Mouse (Mus musculus): ENCODE measurements at regions not wholly inside any gene's neighbourhood (a gene's known extent, or its start where the extent isn't known, plus 50 kb on each side); places are given as distances from the start of the nearest gene placed in this dataset.

- in situ Hi-C loops (cut with MboI, MseI): no loop called here
These were observed 252.2 kb upstream of the Zeb2 start for GRCm38 (mm10) chr2:45369432-45369831.

DNA sequence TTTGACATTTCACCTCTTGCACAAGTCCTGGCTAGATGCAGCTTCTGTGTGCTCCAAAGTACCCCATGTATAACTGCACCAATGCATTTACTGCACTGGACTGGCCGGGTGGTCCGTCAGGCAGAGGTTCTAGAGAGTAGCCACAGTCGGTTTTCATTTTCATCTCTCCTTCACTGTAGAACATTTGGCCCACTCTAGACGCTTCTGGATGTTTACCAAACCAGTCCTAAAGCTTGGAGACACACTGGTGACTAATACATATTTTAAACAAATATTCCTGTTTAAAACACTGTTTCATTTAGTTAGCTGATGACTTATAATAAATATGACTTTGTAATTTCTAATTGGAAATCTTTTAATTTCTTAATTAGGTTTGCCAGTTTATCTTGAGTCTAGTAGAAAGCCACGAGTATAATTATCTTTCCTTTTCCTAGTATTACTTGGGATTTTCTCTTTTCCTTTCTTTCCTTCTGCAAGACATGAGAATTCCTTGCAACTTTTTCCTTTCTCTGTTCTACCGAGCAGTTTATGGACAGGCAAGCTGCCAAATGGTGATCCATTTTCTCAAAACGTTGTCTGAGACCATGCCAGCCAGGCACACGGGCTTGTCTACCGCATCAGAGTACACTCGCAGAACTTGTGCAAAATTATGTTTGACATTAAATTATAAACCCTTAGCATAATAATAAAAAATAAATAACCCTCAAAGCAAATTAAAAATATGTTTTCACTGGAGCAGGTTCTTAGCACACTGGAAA is 250.4 kb upstream of the Zeb2 start:
- in situ Hi-C loops (cut with MboI, MseI): no loop called here

GRCm38 (mm10) chr2:45357266-45357665 is 240.1 kb upstream of the Zeb2 start:
- in situ Hi-C loops (cut with MboI, MseI): no loop called here

- in situ Hi-C loops (cut with MboI, MseI): no loop called here
These were observed 239.5 kb upstream of the Zeb2 start for GRCm38 (mm10) chr2:45356558-45357170.

GRCm38 (mm10) chr2:45356021-45356420 is 238.8 kb upstream of the Zeb2 start:
- in situ Hi-C loops (cut with MboI, MseI): no loop called here

GRCm38 (mm10) chr2:45351529-45352133 is 234.4 kb upstream of the Zeb2 start:
- in situ Hi-C loops (cut with MboI, MseI): no loop called here

DNA sequence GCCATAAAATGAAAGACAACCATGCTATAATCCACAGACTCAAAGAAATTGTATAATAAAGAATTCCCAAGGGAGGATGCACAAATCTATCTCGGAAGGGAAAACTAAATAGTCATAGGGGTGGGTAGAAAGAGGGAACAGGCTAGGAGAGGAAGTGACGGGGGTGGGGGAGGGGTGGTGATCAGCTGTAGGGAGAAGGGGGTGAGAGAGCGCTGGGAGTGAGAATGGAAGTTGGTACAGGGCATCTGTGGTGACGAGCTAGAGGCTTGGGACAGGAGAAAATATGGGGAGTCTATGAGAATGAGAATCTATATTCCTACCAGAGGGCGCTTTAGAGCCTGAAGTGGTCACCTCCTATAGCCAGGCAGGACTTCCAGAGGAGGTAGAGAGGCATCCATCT is 229.2 kb upstream of the Zeb2 start:
- in situ Hi-C loops (cut with MboI, MseI): no loop called here

DNA sequence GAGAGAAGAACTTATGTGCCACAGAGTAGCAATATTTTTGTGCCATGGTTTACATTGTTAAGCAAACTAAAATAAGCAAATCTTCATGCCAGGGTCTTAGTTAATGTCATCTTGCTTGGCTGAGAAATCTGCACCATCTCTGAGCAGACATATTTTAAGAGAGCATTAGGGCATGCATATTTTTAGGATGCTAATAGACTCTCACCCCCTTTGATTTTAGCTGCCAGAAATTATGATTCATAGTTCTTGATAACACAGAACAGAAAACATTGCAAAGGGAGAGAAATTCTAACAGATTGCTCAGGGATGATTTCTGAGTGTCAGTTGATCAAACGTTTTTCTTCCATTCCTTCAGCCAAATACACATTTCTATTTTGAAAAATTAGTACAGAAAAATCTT is 222.7 kb upstream of the Zeb2 start:
- in situ Hi-C loops (cut with MboI, MseI): no loop called here

GRCm38 (mm10) chr2:45338809-45339208 is 221.6 kb upstream of the Zeb2 start:
- in situ Hi-C loops (cut with MboI, MseI): no loop called here

GRCm38 (mm10) chr2:45316945-45317565 is 199.9 kb upstream of the Zeb2 start:
- in situ Hi-C loops (cut with MboI, MseI): loop anchor here (10.0 kb wide), 1 partner anchor 858 kb away; no protein-coding TSS in a partner anchor

- in situ Hi-C loops (cut with MboI, MseI): no loop called here
These were observed 170.4 kb upstream of the Zeb2 start for GRCm38 (mm10) chr2:45287530-45288009.

DNA sequence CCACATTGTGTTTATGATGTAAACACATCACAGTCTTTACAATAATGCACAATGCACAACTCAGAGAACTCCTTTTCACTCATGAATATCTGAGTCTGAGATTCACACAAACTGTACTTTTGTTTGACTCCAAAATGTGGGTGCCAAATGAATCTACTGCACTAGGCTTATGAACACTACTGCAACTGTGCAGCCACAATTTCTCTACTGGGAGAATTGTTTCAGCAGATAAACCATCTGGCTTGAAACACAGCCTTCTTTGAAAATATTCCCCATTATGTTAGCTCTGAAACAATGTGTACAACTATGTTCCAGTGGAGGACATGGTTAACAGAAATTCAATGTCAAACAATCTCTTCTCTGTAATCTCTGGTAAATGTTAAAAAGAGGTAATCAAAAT is 166.6 kb upstream of the Zeb2 start:
- in situ Hi-C loops (cut with MboI, MseI): loop anchor here (5.0 kb wide), 1 partner anchor 1163 kb away; no protein-coding TSS in a partner anchor

GRCm38 (mm10) chr2:45279490-45279889 is 162.3 kb upstream of the Zeb2 start:
- in situ Hi-C loops (cut with MboI, MseI): no loop called here

DNA sequence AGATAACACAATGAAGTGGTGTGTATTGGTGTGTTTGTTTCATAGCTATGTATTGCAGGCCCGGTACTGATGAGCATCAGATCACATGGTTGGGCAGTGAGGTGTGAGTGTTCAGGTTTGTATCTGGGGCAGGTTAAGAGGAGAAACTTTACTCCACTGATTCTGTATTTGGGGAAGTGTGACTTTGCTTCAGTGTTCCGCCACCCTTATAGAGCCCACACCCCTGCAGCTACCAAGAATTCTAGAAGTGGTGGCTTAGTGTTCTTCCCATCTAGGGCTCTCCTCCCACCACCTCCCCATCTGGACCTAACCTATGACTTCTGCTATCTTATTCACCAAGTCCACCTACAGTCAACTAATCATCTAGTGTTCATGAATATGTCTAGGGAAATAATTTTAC is 160.4 kb upstream of the Zeb2 start:
- in situ Hi-C loops (cut with MboI, MseI): no loop called here

- in situ Hi-C loops (cut with MboI, MseI): no loop called here
These were observed 159.5 kb upstream of the Zeb2 start for GRCm38 (mm10) chr2:45276703-45277102.

GRCm38 (mm10) chr2:45270035-45270434 is 152.8 kb upstream of the Zeb2 start:
- in situ Hi-C loops (cut with MboI, MseI): no loop called here

- in situ Hi-C loops (cut with MboI, MseI): no loop called here
These were observed 148.6 kb upstream of the Zeb2 start for GRCm38 (mm10) chr2:45265819-45266218.

DNA sequence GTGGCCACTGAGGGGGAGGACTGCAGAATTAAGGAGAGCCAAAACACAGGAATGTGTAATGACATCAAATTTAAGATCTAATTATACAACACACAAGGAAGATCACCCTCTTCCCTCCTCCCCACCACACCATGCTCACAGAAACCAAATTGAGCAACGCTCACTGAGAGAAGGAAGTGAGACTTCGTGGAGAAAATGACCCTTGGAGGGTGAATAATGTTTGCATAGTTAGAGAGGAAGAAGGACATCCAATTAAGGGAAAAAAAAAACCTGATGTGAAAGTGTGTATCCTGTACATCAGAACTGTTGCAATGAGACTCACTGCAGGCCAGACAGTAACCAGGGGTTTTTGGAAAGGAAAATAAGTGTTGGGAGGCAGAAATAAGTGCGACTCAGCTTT is 144.8 kb upstream of the Zeb2 start:
- in situ Hi-C loops (cut with MboI, MseI): no loop called here

DNA sequence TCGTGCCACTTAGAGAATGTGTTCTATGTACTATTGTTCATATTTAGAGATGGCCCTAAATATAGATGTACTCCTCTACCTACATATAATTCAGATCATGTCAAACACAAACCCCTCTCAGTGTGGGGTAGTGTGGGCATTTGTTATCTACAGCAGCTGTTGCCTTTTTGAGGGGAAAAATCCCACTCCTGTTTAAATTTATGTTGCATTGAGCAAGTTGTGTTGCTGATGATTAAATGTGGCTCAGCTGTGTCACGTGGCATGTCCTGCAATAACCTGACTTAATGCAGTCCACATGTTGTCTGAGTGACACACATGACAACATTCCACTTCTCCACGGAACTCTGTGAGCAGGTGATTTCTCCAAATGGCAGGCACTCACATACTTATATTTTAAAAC is 141.7 kb upstream of the Zeb2 start:
- in situ Hi-C loops (cut with MboI, MseI): no loop called here

- in situ Hi-C loops (cut with MboI, MseI): no loop called here
These were observed 139.2 kb upstream of the Zeb2 start for GRCm38 (mm10) chr2:45256373-45256772.

DNA sequence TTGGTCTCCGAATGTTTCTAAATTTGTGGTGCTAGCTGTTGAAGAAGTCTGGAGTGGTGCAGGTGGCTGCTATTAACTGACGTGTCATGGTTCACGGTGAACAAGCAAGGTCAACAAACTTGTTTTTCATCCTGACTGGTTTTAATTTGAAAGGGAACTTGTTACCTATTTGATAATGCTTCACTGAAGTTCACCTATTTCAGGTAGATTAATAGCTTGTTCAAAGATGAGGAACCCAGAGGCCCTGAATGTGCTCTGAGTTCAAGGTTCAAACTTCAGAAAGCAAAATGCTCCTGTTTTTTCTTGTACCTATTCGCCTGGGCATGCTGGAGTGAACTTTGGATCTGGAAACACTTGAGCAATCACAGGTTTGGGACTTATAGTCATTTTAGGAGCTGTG is 136.7 kb upstream of the Zeb2 start:
- in situ Hi-C loops (cut with MboI, MseI): no loop called here

DNA sequence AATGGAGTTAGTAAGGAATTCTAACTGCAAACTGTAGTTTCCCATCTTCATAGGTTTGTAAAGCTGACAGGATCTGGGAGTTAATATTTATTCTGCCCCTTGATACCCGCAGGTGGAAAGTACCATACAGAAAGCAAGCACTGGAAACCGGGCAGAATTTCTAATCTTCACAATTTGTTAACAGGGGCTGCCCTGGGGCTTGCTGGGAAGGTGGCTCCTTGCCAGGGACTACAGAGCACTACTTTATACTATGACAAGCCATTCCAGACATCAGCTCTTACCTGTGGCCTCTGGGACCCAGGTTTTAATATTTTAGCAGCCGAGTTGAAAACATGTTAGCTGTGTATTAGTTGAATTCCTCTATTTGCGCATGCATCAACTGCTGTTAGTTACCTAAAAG is 135.1 kb upstream of the Zeb2 start:
- in situ Hi-C loops (cut with MboI, MseI): no loop called here

All from regulatory T cell (primary cell).